Comparison of ENCODE assay signal across 1 mouse cellular context in the genomic region with DNA sequence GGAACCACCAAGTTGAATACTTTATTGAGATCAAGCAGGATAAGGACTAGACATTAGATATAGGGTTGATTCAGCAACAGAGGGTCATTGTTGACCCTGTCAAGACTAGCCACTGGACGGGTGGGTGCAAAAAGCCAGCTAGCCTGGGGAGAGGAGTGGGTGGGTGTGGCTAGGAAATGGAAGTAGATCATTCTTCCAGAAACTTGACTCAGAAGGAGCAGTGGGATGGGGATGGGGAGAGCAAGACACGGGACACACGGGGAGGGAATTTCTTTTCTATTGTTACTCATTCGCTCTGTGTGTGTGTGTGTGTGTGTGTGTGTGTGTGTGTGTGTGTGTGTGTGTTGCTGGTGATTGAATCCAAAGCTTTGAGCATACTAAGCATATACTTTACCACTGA.
TF ChIP-seq lines count a peak whose summit lies in the region.

No protein-coding gene starts in this region.

TF ChIP-seq in MEL, 35 proteins besides CTCF, POLR2A, EP300 and RAD21 (continued from another document):
- no peak for TF ChIP-seq MYB (IDR thresholded peaks at IDR 0.05; ENCODE audit: low read depth, low read length)
- no peak for TF ChIP-seq USF2 (IDR thresholded peaks at IDR 0.05; ENCODE audit: borderline replicate concordance in 1 of 2, insufficient read depth in 1 of 2, low read depth in 1 of 2, low read length in 2 of 2)
- TF ChIP-seq SIN3A (IDR thresholded peaks at IDR 0.05; ENCODE audit: low read length), result no peak
- no peak for TF ChIP-seq JUND (IDR thresholded peaks at IDR 0.05; ENCODE audit: low read depth, low read length)
- TF ChIP-seq CHD1 (IDR thresholded peaks at IDR 0.05; ENCODE audit: low read depth, low read length), result peak; percentile 65; the same call in 1 of the 2 replicates
- no peak for TF ChIP-seq BHLHE40 (IDR thresholded peaks at IDR 0.05; ENCODE audit: borderline replicate concordance, low read depth, low read length)
- no peak for TF ChIP-seq ZNF384 (IDR thresholded peaks at IDR 0.05; ENCODE audit: low read depth, low read length)
